Mouse (Mus musculus): Measurements from ENCODE around the gene Olfr690.
"Not testable (repeated sequence)": the region's sequence is repeated elsewhere in the genome, so short reads cannot be mapped to it uniquely, and the experiment has no call there.

The Olfr690 gene

DNA sequence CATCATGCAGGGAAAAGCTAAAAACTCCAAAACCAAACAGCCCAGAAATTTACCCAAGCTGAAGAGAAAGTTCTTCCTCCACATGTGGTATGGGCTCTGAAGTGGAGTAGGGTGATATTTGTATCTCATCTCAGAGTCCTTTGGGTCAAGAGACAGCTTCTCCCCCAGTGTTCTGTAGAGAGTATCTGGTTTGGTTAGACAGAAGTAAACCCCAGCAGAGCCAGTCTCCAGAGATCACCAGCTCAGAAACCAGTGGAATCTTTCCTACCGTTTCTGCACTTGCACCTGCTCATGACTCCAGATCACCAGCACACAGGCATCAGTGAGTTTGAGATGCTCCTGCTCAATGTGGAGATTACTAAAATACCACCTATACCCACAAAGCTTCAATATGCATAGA, at the start of gene Olfr690:
Gene Olfr690, minus strand, starts transcription at position 101 of the 400 bp plus-strand sequence.
- DNase-seq (ENCODE audit: low spot score in 2 of 2) = no peak

DNA sequence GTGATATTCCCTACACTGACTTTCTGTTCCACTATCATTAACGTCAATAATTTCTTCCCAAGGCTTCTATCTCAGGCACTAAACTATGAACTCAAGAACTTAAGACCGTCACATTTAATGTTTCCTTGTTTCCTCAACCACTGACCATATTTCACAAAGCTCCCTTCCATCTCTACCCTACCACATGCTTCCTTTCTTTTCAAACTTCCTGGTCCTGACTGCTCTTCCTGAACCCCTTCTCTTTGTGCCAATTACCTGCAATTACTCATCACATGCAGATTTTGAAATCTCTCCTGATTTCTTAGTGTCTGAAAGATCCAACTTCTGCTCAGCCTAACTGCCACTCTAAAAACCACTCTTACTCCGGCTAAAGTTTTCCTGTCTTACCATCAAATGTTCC, 46.4 kb upstream of the Olfr690 start:
- no peak for DNase-seq (ENCODE audit: low spot score in 2 of 2)

DNA sequence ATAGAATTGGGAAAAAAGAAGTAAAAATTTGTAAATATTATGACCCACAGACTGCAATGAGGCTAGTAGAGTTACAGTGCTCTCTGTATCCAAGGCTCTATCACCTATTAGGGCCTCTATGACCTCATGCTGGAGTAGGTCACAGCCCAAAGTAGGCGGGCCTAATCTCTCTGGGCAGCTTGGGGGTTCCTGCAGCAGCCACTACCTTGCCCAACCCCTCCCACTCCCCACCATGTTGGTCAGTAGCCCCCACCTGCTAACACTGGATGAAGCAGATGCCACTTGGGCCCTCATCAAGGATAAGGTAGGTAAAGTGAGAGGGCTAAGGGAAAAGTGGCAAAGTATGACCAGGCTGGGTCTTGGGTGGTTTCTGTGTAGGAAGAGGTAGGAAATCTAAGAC, 41.0 kb upstream of the Olfr690 start, which contains the start of gene Gm5901:
Gene Gm5901, plus strand, starts transcription at position 173 of the 400 bp plus-strand sequence.
- DNase-seq (ENCODE audit: low spot score in 2 of 2) = no peak

DNA sequence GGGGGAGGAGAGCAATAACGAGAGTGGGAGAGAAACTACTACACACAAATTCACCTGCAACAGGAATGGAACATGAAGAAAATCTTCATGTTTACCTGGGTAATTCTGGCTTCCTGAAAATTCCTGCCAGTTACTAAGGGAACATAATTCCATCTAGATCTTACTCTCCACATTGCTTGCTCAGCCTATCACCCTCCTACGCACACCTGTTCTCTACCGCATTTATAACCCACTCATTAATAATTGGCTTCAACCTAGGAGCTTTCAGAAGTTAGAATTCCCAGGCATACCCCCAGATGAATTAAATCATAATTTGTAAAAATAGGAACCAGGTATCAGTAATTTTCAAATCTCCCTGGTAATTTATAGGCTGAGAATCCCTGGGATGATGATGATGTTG, 40.1 kb upstream of the Olfr690 start:
- no peak for DNase-seq (ENCODE audit: low spot score in 2 of 2)

DNA sequence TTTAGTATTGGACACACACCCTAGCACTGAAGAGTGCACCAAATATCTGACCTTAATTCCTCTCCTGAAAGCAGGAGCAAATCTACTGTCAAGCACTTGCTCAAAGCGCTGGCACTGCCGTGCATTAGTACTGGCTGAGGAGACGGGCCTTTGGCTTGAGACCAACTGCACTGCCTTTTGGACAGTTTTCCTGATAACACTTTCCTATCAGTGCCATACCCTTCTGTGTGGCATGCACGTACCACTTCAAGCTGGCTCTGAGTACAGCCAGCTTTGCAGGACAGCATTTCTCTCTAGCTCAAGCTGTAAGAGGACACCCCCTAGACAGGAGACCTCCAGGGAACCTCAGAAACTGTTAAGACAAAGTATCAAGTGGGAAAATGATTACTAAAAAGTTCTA, 39.6 kb upstream of the Olfr690 start:
- DNase-seq (ENCODE audit: low spot score in 2 of 2) = no peak

DNA sequence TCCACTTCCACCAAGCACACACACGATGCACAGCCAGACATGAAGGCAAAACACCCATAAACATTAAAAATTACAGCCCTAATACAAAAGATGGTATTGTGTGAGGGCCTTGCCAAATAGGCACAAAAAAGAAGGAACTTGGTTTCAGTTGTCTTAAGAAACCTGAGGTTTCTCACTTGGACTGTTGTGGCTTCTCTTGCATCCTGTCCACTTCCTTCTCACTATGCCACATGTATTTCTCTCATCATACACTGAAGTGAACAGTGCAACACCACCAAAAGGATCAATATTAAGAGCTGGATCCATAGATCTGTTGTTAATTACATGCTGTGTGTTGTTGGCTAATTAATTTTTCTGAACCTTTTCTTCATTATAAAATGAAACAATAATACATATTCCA, 39.0 kb upstream of the Olfr690 start:
- DNase-seq (ENCODE audit: low spot score in 2 of 2) = no peak

DNA sequence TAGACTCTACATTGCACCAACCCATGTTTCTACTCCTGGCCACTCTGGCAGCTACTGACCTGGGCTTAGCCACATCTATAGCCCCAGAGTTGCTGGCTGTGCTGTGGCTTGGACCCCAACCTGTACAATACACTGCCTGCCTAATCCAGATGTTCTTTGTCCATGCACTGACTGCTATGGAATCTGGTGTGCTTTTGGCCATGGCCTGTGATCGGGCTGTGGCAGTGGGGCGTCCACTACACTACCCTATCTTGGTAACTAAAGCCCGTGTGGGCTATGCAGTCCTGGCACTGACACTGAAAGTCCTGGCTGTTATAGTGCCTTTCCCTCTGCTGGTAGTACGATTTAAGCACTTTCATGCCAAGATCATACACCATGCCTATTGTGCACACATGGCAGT, 34.6 kb upstream of the Olfr690 start:
- DNase-seq (ENCODE audit: low spot score in 2 of 2) = no peak

DNA sequence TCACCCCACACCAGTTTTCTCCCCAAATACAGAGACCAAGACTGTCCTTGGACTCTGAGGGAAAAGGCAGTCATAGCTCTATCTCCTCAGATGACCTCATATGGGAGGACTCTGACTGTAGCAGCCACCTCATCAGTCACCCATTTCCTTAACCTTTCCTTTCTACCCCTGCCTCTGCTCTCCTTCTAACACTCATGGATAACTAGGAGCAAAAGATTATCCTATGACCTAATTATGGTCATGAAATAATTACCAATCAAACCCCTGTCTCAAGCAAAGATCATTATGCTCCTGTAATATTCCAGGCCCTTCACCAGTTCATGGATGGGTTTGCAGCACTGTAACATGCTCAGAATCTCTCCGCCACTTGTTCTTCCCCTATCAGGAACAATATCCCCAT, 34.0 kb upstream of the Olfr690 start, which contains the start of gene Olfr692:
Gene Olfr692, plus strand, starts transcription at position 301 of the 400 bp plus-strand sequence.
- DNase-seq (ENCODE audit: low spot score in 2 of 2) = no peak

DNA sequence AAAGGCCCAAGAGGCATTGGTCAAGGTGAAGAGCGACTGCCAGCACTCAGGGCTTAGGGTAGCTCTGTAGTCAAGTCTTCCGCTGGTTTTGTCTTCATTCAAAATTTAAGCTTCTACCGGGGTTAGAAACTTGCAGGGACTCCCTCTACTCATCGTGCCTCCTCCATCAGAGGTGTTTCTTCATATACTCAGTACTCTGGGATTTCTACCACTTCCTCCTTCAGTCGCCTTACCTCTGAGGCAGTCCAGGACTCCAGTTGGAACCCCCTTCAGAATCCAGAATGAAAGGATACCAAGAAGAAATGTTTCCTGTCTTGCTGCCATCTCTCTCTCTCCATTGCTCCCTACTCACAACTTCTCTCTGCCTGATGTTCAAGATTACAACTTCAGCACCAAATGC, 33.4 kb upstream of the Olfr690 start:
- no peak for DNase-seq (ENCODE audit: low spot score in 2 of 2)

DNA sequence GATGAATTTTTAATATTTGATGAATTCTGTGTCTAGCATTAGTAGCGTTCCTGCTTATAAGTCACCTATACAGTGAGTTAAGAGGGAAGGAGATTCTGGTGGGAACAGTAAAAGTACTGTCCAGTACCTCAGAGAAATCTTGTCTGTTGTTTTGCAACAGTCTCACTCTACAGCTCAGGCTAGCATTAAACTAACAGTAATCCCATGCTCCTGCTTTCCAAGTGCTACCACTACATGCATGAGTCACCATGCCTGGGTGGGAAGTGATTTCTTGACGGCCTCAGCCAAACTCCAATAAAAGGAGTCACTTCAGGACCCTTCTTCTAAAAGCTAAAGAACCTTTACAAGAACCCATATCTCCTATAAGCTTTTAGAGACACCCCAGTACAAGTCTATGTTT, 27.8 kb upstream of the Olfr690 start:
- DNase-seq (ENCODE audit: low spot score in 2 of 2) = no peak

DNA sequence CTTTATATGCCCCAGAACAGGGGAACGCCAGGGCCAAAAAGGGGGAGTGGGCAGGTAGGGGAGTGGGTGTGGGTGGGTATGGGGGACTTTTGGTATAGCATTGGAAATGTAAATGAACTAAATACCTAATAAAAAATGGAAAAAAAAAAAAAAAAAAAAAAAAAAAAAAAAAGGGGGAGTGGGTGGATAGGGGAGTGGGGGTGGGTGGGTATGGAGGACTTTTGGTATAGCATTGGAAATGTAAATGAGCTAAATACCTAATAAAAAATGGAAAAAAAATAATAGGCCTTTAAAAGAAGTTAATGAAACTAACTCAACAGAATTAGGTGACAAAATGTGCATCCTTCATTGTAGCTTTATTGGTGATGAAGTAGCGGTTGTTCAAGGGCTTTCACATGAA, 22.6 kb upstream of the Olfr690 start:
- not testable (repeated sequence) for DNase-seq (ENCODE audit: low spot score in 2 of 2)

DNA sequence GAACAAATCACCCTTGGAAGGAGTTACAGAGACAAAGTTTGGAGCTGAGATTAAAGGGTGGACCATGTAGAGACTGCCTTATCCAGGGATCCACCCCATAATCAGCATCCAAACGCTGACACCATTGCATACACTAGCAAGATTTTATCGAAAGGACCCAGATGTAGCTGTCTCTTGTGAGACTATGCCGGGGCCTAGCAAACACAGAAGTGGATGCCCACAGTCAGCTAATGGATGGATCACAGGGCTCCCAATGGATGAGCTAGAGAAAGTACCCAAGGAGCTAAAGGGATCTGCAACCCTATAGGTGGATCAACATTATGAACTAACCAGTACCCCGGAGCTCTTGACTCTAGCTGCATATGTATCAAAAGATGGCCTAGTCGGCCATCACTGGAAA, 22.2 kb upstream of the Olfr690 start:
- not testable (repeated sequence) for DNase-seq (ENCODE audit: low spot score in 2 of 2)

DNA sequence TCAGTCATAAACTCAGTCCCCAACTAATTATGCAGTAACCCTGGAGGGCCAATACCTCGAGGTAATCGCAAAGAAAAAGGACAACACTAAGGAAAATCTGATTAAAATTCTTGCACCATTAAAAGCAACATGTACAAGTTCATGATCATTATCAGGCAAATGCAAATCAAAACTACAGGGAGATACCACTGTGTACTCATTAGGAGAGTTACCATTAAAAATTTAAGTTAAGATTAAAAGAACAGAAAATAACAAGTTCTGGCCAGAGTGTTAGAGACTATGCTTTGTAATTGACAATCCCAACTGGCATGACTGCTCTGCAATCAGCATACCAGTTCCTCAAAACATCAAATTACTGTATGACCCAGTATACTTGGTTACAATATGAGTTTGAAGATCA, 8.8 kb upstream of the Olfr690 start:
- DNase-seq (ENCODE audit: low spot score in 2 of 2) = no peak

DNA sequence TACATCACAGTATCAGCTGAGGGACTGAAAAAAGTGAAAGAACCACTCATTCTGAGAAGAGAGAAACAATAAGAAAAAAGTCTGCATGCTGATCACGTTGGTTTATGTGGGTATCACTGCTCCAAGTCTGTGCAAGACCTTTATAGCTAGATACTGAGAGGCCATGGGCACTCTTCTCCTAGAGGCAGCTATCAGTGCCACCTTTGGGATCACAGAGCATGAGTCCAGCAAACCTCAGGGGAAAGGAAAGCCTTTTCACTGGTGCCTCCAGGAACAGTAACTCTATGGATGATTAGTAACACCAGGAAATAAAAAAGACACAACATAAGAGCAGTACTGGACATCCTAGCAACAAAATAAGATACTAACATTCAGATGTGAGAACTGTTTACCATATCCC, 8.3 kb upstream of the Olfr690 start, which contains the start of gene Olfr691:
Gene Olfr691, minus strand, starts transcription at position 101 of the 400 bp plus-strand sequence.
- no peak for DNase-seq (ENCODE audit: low spot score in 2 of 2)

DNA sequence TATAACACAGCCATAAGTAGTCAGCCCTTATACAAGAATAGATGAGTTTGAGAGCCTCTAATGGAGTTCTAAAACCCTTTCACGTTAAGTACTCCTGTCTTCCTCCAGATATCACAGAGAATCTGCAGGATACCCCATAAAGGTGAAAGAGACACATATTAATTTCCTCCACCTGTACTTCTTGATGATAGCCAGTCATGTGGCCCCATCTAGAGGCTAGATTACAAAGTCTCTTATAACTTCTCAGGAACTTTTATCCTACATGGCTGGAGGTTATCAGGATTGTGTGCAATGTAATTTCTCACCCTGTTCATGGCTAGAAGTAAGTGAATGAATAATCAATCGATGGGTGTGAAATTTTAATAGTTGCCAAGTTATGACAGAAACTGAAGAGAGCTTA, 8.6 kb downstream of the Olfr690 start:
- DNase-seq (ENCODE audit: low spot score in 2 of 2) = no peak

DNA sequence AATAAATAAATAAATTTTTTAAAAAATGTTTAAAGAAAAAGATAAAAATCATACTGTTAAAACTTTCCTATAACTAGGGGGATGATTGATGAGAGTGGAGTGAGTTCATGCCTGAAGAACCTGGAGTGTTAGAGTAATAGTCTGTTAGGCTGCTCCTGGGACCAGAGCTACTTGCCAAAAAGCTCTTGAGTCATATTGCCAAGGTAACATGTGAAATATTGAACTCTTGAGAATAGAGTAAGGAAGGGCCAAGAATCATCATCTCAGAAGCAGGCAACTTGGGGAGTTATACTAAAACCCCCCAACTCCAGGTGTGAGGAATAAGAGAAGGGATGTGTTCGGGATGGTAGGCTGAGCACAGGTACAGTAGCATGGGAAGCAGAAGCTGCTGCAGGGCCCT, 23.0 kb downstream of the Olfr690 start, which contains the start of gene Olfr689:
Gene Olfr689, plus strand, starts transcription at position 301 of the 400 bp plus-strand sequence.
- DNase-seq (ENCODE audit: low spot score in 2 of 2) = no peak

DNA sequence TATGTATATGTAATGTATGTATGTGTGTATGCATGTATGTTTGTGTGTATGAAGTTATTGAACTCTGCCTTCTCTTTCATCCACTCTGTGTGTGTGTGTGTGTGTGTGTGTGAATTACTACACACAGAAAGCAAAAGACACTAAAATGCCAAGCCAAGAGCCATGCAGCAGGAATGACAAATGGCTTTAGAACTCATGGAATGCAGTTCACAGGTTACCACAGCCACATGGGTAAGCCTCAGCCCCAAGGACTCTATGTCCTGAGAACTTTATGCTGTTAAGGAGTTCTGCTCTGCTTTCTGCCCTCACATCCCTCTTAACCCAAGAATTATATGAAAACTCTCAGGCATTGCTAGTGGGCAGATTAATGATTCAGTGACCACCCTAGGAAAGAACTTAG, 43.9 kb downstream of the Olfr690 start:
- DNase-seq (ENCODE audit: low spot score in 2 of 2) = no peak

DNA sequence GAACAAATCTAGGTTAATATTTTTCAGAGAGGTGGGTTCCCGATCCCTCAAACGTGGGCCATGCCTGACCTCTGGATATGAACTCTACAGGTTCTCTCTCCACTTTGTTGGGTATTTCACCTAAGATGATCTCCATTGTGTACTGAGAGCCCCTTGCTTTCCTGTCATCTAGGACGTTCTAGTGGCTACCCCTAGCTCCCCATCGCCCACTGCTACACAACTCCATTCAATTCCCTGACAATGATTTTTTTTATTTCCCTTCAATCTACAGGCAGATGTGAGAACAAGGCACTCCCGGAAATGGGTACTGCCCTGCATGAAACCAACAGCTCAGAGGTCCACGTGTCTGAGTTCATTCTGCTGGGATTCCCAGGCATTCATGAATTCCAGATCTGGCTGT, 46.1 kb downstream of the Olfr690 start, which contains the start of gene Olfr688:
Gene Olfr688, plus strand, starts transcription at position 301 of the 400 bp plus-strand sequence.
- no peak for DNase-seq (ENCODE audit: low spot score in 2 of 2)

Measured in frontal cortex, postnatal 10 days (tissue).